Mouse (Mus musculus): ENCODE data around the gene Spata25.
"Not testable (repeated sequence)": the region's sequence is repeated elsewhere in the genome, so short reads cannot be mapped to it uniquely, and the experiment has no call there.

- TF ChIP-seq USF1 (IDR thresholded peaks at IDR 0.05; ENCODE audit: low read depth); CTCF (IDR thresholded peaks at IDR 0.05; ENCODE audit: control insufficient read depth, insufficient read depth, insufficient read length); MAX (IDR thresholded peaks at IDR 0.05); CEBPB (IDR thresholded peaks at IDR 0.05; ENCODE audit: low read depth); FOSL1 (IDR thresholded peaks at IDR 0.05; ENCODE audit: insufficient read depth, low read length, poor library complexity, severe bottlenecking); MYOD1 (IDR thresholded peaks at IDR 0.05; ENCODE audit: control insufficient read depth, insufficient read length, low read depth); MYOG (IDR thresholded peaks at IDR 0.05; ENCODE audit: control insufficient read depth, extremely low read depth, insufficient read length): not testable (repeated sequence)
Measured at GRCm38 (mm10) chr2:164855572-164855971, 27.2 kb upstream of the Spata25 start.
